40 mouse cellular contexts compared by ENCODE assay signal in the genomic region with DNA sequence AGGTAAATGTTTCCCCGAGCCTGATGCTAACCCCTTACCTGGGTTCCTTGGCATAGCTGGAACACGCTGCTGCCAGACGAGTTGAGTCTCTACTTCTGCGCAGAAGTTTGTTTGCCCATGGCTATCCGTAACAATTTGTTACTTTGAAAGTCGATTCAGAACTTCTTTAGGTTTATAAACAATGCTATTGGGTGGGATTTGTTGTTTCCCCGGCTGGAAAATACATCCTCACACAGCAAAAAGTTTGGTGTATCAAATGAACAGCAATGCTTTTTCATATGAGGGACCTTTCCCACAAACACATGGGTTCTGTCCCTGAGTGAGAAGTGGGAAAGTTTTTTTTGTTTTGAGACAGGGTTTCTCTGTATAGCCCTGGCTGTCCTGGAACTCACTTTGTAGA. TPM values are rescaled to one million over a fixed set of nuclear protein-coding genes. Genes with fewer than 3 reads are reported as not detected.
"Had no signal": no experiment of that assay in that cellular context is flagged by ENCODE, and none has a peak within 500 bp of the region (broad histone marks: within the 10 kb centered on the region; RNA-seq: fewer than 3 reads in every experiment).

A gene (minus strand): TSS at position 101 of the 400 bp plus-strand sequence.

- H3K4me1 ChIP-seq: limb, embryonic 10.5 days; limb, embryonic 12.5 days; limb, embryonic 13.5 days; limb, embryonic 15.5 days; lung, embryonic 15.5 days; midbrain, embryonic 12.5 days; midbrain, embryonic 13.5 days; midbrain, embryonic 15.5 days had no signal

- H3K27ac ChIP-seq: left cerebral cortex, adult 2 months; limb, embryonic 10.5 days; limb, embryonic 12.5 days; limb, embryonic 13.5 days; limb, embryonic 15.5 days; liver, embryonic 13.5 days; liver, embryonic 14.5 days; liver, embryonic 15.5 days; lung, embryonic 15.5 days; macrophage; midbrain, embryonic 12.5 days; midbrain, embryonic 13.5 days; midbrain, embryonic 15.5 days had no signal

- H3K27me3 ChIP-seq: limb, embryonic 12.5 days; limb, embryonic 13.5 days; limb, embryonic 15.5 days; liver, embryonic 13.5 days; liver, embryonic 15.5 days; lung, embryonic 15.5 days; midbrain, embryonic 12.5 days; midbrain, embryonic 13.5 days; midbrain, embryonic 15.5 days had no signal

- H3K9ac ChIP-seq: limb, embryonic 12.5 days; limb, embryonic 13.5 days; limb, embryonic 15.5 days; liver, embryonic 13.5 days; liver, embryonic 14.5 days; liver, embryonic 15.5 days; liver, postnatal 0 days; lung, embryonic 14.5 days; lung, embryonic 15.5 days; midbrain, embryonic 12.5 days; midbrain, embryonic 13.5 days; midbrain, embryonic 15.5 days had no signal

- DNase-seq: layer of hippocampus, postnatal 36 days; left cerebral cortex, postnatal 4 days; liver, embryonic 13.5 days; liver, postnatal 0 days; lung, adult 18-20 months; lung, adult 2 months; lung, embryonic 14.5 days; lung, postnatal 10 days; lung, postnatal 14 days; lung, postnatal 36 days; lung, postnatal 4 days; midbrain, embryonic 14.5 days had no signal

- H3K4me3 ChIP-seq: left cerebral cortex, adult 2 months; limb, embryonic 10.5 days; limb, embryonic 12.5 days; limb, embryonic 13.5 days; limb, embryonic 15.5 days; liver, embryonic 13.5 days; liver, embryonic 15.5 days; lung, embryonic 15.5 days; megakaryocyte, embryonic 14.5 days; midbrain, embryonic 12.5 days; midbrain, embryonic 13.5 days; midbrain, embryonic 15.5 days; myocyte had no signal

- H3K9me3 ChIP-seq: limb, embryonic 10.5 days; limb, embryonic 15.5 days; liver, embryonic 15.5 days; lung, embryonic 15.5 days had no signal

- H3K4me2 ChIP-seq: limb, embryonic 12.5 days; limb, embryonic 13.5 days; limb, embryonic 15.5 days; liver, embryonic 11.5 days; liver, embryonic 15.5 days; lung, embryonic 14.5 days; lung, embryonic 15.5 days; midbrain, embryonic 12.5 days; midbrain, embryonic 13.5 days; midbrain, embryonic 15.5 days had no signal

- H3K36me3 ChIP-seq: limb, embryonic 10.5 days; limb, embryonic 12.5 days; limb, embryonic 13.5 days; limb, embryonic 15.5 days; liver, embryonic 13.5 days; liver, embryonic 15.5 days; lung, embryonic 15.5 days; midbrain, embryonic 12.5 days; midbrain, embryonic 13.5 days; midbrain, embryonic 15.5 days had no signal

- ATAC-seq: liver, postnatal 0 days; lung, postnatal 0 days; midbrain, embryonic 13.5 days; midbrain, embryonic 15.5 days; midbrain, embryonic 16.5 days had no signal

RNA-seq across cellular contexts. Expression of the gene that starts here (rescaled TPM):
- total RNA-seq: layer of hippocampus, postnatal 36 days; left cerebral cortex, adult 18-20 months; left cerebral cortex, adult 2 months; left cerebral cortex, adult 8-10 months; left cerebral cortex, postnatal 10 days; left cerebral cortex, postnatal 14 days; left cerebral cortex, postnatal 25 days; left cerebral cortex, postnatal 36 days; left cerebral cortex, postnatal 4 days; liver, adult 2 months; megakaryocyte-erythroid progenitor cell, adult 5-6 weeks; monocyte, adult 5-6 weeks had no signal
- polyA plus RNA-seq: limb, embryonic 11.5 days; limb, embryonic 13.5 days; limb, embryonic 15.5 days; liver, adult 2 months; macrophage; midbrain, embryonic 12.5 days; midbrain, embryonic 13.5 days; midbrain, embryonic 14.5 days; midbrain, embryonic 16.5 days; myocyte; neural tube, embryonic 11.5 days had no signal
